Mouse (Mus musculus) thymus, postnatal 25 days (tissue): ENCODE results near the gene Tmem189.
A peak's percentile ranks its signal among the peaks of the same experiment; 100 is the strongest.

Source experiments
- DNase-seq: peaks from one replicate; pipeline ENCODE4 v3.0.0; 2022

Gene Tmem189

GRCm38 (mm10) chr2:167700018-167700417 is 10.4 kb upstream of the Tmem189 start:
- no peak for DNase-seq

- peak; percentile 59 for DNase-seq
Observed at GRCm38 (mm10) chr2:167697902-167698301, 8.3 kb upstream of the Tmem189 start.

GRCm38 (mm10) chr2:167696143-167696542 is 6.5 kb upstream of the Tmem189 start:
- DNase-seq = no peak

- no peak for DNase-seq
Observed at GRCm38 (mm10) chr2:167695491-167695890, 5.9 kb upstream of the Tmem189 start.

GRCm38 (mm10) chr2:167694963-167695362 is 5.3 kb upstream of the Tmem189 start:
- no peak for DNase-seq

- no peak for DNase-seq
Observed at GRCm38 (mm10) chr2:167694244-167694643, 4.6 kb upstream of the Tmem189 start.

GRCm38 (mm10) chr2:167693540-167693939 is 3.9 kb upstream of the Tmem189 start:
- no peak for DNase-seq

GRCm38 (mm10) chr2:167692831-167693230 is 3.2 kb upstream of the Tmem189 start:
- no peak for DNase-seq

- no peak for DNase-seq
Observed at GRCm38 (mm10) chr2:167691871-167692661, 2.4 kb upstream of the Tmem189 start.

- DNase-seq = no peak
Observed at GRCm38 (mm10) chr2:167691410-167691809, 1.8 kb upstream of the Tmem189 start.

- no peak for DNase-seq
Observed at GRCm38 (mm10) chr2:167690962-167691311, 1.3 kb upstream of the Tmem189 start.

GRCm38 (mm10) chr2:167690219-167690961 is 768 bp upstream of the Tmem189 start:
- no peak for DNase-seq

- peak; percentile 78 for DNase-seq
Observed at GRCm38 (mm10) chr2:167688498-167689451, 847 bp downstream of the Tmem189 start, which contains the start of gene Cebpb. TSS of gene Cebpb (plus strand) at chr2:167688915.

GRCm38 (mm10) chr2:167688126-167688497 is 1.5 kb downstream of the Tmem189 start:
- no peak for DNase-seq

GRCm38 (mm10) chr2:167687651-167688101 is 1.9 kb downstream of the Tmem189 start:
- DNase-seq = no peak

GRCm38 (mm10) chr2:167687250-167687586 is 2.4 kb downstream of the Tmem189 start:
- no peak for DNase-seq

- no peak for DNase-seq
Observed at GRCm38 (mm10) chr2:167686382-167687249, 3.0 kb downstream of the Tmem189 start.

GRCm38 (mm10) chr2:167685865-167686264 is 3.8 kb downstream of the Tmem189 start:
- DNase-seq = no peak

- peak; percentile 95 for DNase-seq
Observed at GRCm38 (mm10) chr2:167685137-167685536, 4.5 kb downstream of the Tmem189 start.

GRCm38 (mm10) chr2:167683721-167684120 is 5.9 kb downstream of the Tmem189 start:
- DNase-seq = no peak

GRCm38 (mm10) chr2:167680657-167681056 is 9.0 kb downstream of the Tmem189 start:
- peak; percentile 78 for DNase-seq

GRCm38 (mm10) chr2:167679902-167680430 is 9.7 kb downstream of the Tmem189 start:
- peak; percentile 90 for DNase-seq
